Mouse (Mus musculus) brain, adult 2 months (tissue): ENCODE data around the gene Enpp3.
"Not testable (repeated sequence)": the region's sequence is repeated elsewhere in the genome, so short reads cannot be mapped to it uniquely, and the experiment has no call there.

ENCODE experiments used
- DNase-seq: peaks from one replicate; pipeline ENCODE4 v3.0.0; 2011; ENCODE audit warnings: low read depth, low spot score

Gene Enpp3

DNA sequence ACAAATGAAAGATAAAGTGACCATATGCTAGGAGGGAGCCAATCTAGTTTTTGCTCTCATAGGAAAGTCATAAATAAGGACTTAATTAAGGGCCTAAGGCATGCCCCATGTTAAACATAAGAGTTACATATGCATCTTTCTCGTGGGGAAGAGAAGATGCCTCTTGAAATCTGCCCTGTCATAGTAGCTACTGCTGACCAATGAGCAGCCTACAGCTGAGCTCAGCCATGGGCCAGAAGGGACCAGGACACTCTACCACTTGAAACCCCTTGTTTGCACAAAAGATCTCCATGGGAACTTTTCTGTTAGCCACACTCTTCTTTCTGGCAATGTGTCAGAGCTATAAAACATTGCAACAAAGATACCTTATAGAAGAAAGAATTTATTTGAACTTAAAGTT is 19.4 kb downstream of the Enpp3 start:
- DNase-seq = no peak

DNA sequence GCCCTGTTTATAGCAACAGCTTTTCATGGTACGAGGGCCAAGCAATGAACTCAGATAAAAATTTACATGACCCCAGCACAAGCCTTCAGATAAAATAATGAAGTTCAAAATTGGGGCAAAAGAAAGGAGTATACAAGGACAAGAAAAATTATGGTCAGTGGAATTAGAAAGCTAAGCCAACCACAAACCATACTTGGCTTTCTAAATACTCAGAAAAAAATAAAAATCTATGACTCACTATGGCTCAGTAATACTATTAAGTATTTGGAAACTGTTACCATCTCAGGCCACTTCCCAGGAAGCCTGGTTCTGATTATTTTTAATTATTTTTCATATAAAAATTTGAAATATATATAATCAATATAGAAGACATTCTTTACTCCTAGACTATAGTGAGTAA is 19.8 kb downstream of the Enpp3 start:
- no peak for DNase-seq

DNA sequence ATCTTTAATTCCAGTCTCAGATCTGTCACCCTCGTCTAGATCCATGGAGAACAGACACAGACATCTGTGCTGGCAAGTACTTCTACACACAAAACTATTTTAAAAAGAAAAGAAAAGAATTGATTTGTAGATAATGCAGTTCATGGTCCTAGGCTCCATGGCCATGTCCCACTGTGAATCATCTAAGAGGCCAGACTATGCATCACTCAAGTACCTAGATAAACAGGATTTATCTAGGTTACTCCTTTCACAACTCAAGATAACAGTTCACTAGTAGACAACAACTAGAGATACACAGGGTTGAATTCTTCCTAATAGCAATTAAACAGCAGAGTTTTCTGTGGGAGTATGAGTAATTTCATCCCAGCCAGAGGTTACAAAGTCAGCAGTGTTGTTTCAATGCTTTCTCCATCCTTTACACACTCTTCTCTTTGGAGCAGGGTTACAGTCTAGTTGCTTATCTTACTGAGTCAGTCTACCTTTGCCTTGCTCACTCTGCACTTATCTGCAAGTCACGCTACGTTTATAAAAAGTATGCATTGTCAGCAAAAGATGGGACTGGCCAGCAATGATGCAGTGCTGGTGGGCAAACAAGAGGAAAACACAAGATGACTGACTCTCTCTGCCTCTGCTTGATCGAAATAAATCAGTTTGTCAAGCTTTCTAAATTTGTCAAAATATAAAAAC is 20.5 kb downstream of the Enpp3 start:
- DNase-seq = no peak

DNA sequence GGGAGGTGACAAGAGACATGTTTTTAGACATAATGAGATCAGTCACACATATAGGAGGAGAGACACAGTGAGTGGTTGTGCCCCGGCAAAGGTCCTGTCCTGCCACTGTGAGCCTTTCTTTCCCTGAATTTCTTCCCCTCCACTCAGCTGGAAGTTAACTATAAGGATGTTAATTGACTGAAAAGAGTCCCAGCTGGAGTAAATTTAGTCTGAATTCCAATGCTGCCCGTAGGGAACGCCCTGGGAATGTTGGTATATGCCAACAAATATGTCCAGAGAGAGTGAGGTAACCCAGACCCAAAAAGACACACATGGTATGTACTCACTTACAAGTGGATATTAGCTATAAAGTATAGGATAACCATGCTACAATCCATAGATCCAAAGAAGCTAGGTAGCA is 23.1 kb downstream of the Enpp3 start:
- DNase-seq = no peak

DNA sequence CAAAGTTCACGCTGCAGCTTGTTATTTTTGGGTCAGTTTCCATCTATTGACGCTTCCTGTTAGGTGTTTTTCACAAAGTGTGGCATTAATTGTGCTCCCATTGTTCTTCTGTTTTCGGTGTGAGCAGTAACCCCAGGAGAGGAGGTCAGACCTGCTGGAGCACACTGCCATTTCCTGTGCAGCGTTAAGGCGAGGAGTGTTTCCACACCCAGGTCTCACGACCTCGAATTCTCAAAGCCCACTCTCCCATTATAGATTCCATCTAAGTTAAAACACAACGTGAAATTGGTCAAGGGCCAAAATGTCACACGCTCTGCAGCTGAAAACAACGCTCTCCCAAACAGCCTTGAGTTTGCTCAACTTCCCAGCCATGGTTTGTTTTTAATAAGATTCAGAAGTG is 32.0 kb downstream of the Enpp3 start:
- DNase-seq = no peak

DNA sequence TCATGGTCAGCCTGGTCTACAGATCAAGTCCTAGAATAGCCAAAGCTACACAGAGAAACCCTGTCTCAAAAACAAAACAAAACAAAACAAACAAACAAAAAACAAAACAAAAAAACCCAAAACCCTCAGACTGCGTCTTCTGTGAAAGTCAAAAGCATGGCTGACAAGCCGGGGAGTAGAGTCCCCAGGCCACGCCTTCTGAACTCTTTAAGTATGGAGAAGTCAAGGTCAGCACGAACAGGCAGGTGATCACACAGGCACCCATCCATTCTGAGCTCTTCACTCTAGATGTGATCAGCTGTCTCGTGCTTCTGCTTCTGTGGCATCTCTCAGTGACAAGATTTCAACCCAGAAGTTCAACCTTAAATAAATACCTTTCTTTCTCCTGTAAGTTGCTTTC is 35.9 kb downstream of the Enpp3 start:
- no peak for DNase-seq

DNA sequence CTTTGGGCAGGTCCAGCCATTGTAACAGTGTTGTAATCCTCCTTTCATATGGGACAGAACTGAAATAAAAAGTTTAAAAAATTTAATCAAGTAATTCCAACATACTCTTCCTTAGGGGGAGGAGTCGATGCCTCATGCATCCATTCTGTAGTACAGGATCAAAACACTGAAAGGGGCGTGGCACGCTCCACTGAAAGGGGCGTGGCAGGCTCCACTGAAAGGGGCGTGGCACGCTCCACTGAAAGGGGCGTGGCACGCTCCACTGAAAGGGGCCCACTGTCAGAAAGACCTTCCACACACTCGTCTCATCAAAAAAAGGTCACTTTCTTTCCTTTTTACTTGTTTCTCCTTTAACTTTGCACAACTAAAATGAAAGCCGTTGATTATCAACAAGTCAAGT is 36.7 kb downstream of the Enpp3 start:
- DNase-seq = no peak

DNA sequence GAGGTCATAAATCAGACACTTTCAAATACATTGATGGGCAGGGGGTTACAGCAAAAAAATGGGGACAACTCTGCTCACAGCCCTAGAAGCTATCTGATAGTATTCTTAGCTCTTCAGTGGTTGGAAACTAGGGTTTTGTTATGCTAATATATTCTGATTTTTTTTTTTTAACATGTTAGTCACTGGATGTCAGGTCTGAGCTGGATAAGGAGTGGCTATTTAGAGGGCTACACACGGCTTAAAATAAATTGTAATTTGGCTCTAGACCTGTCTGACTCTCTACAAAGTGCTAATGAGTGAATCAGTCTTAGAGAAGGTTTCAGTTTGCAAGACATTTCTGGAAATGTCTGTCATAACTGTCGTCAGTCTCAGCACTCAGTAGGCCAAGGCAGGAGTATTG is 37.5 kb downstream of the Enpp3 start:
- no peak for DNase-seq

DNA sequence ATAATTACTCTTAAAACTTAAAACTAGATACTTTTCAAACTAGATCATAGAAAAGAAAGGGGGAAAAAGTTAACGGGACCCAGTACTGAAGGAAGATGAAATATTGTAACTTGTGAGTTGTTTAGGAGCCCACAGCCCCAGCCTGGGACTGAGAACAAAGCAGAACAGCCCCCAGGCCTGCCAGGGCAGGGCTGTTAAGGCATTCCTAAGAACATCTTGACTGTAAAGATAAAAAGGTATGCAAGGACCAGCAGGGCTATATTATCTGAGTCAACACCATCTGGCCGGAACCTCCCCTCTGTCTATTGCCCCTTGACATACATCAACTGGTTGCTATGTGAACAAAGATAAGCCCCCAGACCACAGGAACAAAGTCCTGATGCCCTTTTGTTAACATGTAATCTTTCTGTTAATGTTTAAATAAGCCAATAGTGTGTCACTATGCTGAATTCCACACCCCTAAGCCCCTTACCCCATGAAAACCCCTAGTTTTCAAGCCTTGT is 39.8 kb downstream of the Enpp3 start:
- DNase-seq = not testable (repeated sequence)

DNA sequence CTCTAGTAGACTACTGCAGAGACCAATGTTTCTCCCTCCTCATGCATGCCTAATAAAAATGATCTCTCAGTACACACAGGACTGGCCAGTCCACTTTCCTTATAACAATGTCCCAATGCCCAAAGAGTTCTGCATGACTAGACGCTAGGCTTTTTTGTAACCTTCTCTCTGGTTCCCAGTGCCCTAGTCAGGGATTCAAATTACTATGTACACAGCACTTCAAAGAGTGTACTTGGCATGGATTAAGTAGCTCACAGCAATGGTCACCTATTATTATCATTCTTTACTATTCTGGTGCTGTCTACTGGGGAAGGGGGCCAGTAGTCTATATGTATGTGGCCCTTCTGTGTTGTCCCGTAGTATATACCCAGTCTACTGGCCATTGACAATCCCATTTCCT is 40.8 kb downstream of the Enpp3 start:
- no peak for DNase-seq

DNA sequence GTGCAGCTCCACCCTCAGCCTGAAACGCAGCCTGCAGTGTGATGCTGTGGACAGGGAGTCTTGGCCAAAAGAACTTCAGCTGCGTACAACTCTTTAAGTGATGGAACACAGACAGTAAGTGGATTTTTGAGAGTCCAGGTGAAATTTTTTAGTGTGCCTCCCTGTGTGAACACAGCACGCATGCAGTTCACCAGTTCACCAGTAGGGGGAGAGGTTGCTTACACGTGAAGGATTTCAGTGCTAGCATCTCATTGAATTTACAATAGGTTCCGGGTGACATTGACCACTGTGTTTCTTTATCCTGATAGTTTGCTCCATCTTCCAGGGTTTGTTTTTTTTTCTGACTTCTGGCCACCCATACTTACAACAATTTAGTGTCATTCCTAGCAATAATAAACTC is 45.4 kb downstream of the Enpp3 start:
- peak; percentile 70 for DNase-seq

DNA sequence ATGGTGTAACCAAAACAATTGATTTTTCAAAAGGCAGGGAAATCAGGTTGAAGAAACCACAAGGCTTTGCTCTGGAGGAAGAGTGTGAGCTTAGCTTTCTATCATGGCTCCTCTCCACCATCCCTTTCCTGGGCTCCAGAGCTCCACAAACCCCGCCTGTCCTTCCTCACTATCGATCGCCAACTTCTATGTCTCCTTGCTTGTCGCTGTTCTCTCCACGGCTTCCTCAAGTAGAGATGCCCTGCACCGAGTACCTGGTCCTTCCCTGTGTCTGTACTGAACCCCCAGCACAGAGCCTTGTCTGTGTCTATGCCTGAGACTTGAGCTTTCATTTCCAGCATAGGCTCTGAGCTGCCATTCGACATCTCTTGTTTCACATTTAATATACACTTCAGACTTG is 49.9 kb downstream of the Enpp3 start:
- DNase-seq = no peak

DNA sequence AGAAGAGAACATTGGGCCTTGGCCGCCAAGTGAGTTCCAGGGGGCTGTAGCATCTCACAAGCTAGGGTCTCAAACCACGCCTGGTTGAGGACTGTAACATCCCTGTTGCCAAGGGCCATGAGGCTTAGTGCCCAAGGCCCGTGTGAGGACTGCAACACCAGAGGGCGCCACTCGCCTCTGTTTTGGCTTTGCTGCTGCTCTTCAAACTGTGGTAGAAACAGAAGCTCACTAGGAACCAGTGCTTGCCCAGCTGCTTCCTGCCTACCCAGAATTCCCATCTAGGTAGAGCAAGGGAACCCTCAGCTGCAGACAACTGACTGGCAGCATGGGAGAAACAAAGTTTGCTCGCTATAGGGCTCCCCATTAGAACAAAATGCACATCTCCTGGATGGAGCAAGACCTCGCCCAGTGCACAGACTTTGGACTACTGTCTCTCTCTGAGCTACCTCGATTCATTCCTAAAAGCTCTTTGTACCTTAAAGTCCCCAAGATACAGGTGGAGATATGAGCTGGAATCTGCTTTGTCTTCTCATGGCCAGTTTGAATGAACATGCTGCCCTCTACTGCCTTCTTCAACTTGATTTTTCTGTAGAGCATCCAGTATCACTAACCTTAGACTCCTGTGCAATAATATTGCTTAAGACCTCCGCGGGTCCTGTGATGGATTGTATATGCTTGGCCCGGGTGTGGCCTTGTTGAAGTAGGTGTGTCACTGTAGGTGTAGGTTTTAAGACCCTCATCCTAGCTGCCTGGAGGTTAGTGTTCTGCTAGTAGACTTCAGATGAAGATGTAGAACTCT is 52.7 kb downstream of the Enpp3 start:
- peak; percentile 59 for DNase-seq

DNA sequence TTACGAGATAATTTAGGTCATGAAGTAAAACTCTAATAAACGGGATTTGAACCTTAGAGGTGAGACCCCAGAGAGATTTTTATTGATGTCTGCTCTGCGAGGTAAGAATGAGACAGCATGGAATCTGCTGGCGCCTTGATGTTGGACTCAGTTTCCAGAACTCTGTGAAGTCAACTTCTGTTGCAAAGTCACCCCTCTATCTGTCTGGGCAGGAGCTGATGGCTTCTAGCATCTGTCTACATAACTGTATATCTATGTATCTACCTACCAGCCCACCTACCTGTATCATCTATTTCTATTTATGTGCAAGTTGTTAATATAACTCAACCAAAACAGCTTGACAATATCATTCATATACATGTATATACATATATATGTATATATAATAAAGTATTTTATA is 57.3 kb downstream of the Enpp3 start:
- DNase-seq = no peak

DNA sequence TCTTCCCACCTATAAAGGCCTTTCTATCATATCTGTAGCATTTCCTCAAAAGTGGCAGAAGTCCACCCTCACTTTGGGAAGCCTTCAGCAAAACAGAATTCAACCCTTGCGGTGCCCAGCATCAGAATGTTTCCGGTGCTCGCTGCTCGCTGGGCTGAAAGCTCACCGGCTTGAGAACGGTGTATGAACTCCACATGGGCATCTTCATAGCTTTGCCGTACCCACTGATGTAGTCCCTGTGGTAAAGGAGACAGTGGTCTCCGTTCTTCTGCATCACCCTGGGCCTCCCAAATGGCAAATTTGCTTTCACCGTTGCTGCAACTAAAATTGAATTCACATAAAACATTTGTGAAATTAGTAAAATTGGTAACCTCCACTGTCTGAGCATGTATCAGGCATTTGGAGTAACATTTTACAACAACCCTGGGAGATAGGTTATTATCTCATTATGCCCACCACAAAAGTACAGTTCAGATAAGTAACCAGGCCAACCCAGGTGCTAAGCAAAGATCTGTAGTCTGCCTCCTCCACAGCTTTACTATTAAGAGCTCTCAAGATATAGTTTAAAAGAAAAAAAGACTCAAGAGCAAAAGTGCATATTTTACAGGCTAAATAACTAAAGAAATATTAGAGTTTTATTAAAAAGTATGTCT is 57.9 kb downstream of the Enpp3 start:
- DNase-seq = no peak

DNA sequence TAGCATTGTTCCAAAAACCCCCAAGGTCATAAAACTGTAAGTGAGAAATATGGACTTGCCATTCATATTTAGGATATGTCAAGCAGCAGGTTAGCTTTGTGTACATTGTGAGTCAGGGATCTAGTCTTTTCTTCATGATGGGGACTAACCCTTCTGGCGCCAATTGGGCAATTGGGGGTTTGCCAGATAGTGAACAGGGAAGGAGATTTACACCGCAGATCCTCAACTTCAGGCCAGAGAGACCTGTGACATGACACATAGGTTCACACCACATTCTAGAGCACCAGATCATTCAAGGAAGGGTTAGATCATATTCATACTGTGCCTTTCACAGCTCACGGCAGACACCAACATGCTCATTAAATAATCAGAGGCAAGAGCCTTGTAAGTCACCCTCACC is 58.7 kb downstream of the Enpp3 start:
- DNase-seq = no peak

DNA sequence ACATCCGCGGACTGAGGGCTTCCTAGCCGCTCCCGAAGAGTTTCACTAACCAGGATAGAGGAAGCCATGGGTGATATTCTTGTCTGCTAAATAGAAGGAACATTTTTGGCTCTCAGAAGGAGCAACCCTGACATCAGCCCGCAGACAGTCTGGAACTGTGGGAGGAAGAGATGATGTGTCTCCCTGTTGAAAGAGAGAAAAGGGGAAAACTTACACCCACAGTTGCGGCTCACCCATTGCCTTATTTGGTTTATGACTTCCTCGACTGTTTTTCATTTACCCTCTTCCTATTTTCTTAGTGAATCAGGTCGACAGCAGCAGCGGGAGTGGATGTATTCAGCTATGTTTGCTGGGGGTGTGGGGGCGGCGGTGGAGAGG is 64.0 kb downstream of the Enpp3 start:
- peak; percentile 80 for DNase-seq

DNA sequence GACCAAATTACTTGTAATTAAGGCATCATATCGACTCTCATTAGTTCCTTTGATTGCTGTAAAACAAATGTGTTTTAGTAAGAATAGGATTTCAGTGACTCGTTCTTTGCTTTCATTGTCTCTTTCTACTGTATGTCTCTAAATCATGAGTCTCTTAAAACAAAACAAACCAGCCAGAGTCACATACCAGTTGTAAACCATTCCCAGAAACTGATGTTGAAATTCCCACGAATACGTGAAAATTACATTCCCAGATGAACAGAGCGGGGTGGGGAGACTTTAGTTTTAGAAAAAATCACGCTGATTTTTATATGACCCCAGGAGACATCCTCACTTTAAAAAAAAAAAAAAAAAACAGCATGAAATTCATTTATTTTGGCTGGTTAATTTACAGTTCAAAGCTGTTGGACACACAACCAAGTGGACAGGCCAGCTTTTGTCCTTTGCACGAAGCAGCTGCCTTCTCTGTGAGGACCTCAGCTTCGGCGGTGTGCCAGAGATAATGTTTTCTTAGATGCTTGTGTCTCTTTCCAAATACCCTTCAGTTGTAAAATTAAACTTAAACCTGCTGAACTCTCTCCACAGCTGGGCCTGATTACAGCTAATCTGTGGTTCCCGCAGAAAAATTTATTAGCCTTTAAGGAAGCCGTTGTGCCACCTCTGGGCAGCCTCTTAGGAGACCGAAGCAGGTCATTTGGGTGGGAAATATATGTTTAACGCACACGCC is 64.5 kb downstream of the Enpp3 start:
- DNase-seq = peak; percentile 23

DNA sequence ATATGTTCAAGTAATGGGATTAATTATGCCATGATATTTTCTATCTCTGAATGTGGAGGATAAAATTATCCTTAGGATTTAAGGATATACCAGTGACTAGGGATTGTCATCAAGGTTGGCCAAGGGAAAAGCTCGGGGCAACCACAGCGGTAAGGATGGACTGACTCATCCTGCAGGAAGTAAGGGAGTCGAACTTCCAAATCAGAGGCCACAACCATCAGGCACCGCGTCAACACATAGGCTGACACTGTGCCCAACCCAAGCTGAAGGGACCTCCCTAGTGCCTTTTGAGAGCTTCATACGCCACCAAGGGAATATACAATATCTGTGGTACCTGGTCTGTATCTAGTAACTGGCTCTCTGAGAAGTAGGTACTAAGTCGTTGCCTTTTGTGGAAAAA is 73.1 kb downstream of the Enpp3 start:
- DNase-seq = no peak

DNA sequence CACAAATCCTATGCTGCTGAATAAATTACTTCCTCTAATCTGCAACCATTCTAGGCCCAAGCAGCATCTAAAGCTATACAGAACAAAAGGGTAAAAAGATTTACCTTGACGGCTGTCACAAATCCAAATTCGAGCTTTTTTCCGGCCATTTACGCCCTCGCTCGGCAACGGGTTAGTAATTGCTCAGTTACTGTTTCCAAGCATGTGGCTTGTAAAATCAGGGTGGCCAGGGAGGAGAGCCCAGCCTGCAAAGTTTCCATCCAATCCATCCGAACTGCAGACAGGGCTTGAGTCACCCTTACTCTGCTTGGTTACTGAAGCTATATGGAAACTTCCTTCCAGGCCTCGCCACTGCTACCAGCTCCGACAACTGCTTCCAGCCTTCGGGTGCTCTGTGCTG is 74.9 kb downstream of the Enpp3 start:
- DNase-seq = no peak

DNA sequence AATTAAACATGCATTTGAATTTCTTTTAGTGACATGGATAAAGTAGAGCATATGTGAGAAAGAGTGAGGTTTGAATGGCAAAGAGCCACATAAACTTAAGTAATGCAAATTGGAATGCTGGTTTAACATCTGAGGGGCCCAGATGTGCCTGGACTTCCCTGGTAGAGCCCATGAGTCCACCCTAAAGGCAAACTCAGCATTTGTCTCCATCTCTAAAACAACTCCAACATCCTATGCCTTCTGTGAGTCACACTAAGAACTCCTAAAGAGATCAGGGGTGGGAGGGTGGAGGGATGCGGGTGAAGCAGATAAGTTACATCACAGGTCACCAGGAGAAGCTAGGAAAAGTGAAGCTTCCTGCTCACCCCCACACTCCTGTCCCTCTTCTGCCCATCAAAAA is 76.6 kb downstream of the Enpp3 start:
- no peak for DNase-seq

DNA sequence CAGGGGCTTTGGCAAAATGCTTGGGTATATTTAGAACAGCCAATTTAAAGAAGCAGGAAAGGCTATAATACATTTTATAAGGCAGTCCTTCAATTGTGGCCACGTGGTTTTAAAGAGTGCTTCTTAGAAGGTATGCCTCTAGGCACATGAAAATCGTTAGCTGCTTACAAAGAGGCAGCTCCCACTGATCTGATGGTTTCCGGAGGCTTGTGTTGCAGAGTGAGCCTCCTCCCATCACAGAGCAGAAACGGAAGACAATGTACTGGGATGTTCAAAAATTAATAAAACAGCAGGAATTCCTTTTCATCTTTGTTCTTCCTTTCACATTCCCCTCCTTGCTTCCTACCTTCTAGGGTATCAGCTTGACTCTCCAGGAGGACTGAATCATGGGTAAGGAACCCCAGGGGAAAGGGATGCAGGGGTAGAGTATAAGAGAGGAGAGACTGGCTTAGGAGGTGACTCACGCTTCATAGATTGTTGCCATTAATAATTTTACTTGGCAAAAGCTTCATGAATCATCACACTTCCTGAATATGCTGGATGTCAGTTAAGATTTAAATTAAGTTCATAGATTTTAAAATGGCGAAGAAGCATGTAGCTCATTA is 77.4 kb downstream of the Enpp3 start:
- DNase-seq = peak; percentile 55
